Mouse (Mus musculus) olfactory bulb, adult 2 months (tissue): ENCODE measurements around the gene Gpr18. TPM values are rescaled to one million over a fixed set of nuclear protein-coding genes. Genes with fewer than 3 reads are reported as not detected.
A peak's percentile ranks its signal among the peaks of the same experiment; 100 is the strongest.

Source experiments
- H3K27ac ChIP-seq: fragments of 200-500 bp; 2 replicates; pipeline ENCODE4 v1.5.1; 2012; ENCODE audit warnings: low read depth, low read length; ENCODE audit not compliant: insufficient read depth
- H3K4me1 ChIP-seq: fragments of 200-500 bp; 2 replicates; pipeline ENCODE4 v1.6.1; 2012; ENCODE audit warnings: low read length; ENCODE audit not compliant: control insufficient read depth, insufficient read depth
- H3K4me3 ChIP-seq: fragments of 200-500 bp; 2 replicates; pipeline ENCODE4 v1.5.1; 2012; ENCODE audit warnings: mild to moderate bottlenecking, low read depth, low read length, moderate library complexity; ENCODE audit not compliant: insufficient read depth
- CTCF ChIP-seq: fragments of 200-500 bp; IDR thresholded peaks from 2 replicates; pipeline ENCODE4 v1.5.1; 2012; ENCODE audit warnings: low read depth, mild to moderate bottlenecking, low read length, moderate library complexity; ENCODE audit not compliant: insufficient read depth
- POLR2A ChIP-seq: fragments of 200-500 bp; IDR thresholded peaks from 2 replicates; pipeline ENCODE4 v1.6.1; 2012; ENCODE audit warnings: mild to moderate bottlenecking, low read depth, low read length, moderate library complexity; ENCODE audit not compliant: insufficient read depth
- WGBS: fragments of 180-500 bp; shearing (Covaris S2); methylation state at CpG from one replicate; pipeline ENCODE4 v1.1.7; 2018; 5-methylcytosine and 5-hydroxymethylcytosine counted together
- polyA plus RNA-seq: library from polyadenylated mRNA; stranded (reverse); fragments of >200 nt; gene quantifications from 2 replicates; pipeline ENCODE4 v1.2.4, GENCODE M21; 2012; ENCODE audit warnings: low replicate concordance; ENCODE audit not compliant: missing spikeins, insufficient read depth, insufficient read length

The Gpr18 gene
- not detected in 2 replicates for polyA plus RNA-seq

DNA sequence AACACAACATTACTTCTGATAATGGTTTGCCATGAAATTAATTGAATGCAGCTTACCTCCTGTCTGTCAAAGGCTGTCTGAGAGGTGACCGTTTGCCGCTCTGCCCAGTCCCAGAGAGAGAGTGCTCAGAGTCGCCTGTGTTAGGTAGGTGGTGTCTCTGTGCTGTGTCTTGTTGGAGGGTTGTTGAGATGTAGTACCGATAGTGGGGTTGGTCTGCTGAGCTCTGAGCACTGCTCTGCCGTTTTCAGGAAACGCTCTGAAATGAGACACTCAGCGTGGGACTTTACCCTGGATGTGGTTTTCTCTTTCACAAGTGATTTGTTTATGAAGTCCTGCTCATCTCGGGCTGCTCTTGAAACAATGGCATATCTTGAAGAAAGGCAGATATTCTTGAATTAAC lies at the start of gene Gpr18:
Gene Gpr18, minus strand, starts transcription at position 161 of the 400 bp plus-strand sequence.
- WGBS, result 85% methylated on average over 8 of the region's 8 CpGs
- no peak for TF ChIP-seq POLR2A
- TF ChIP-seq CTCF, result no peak

DNA sequence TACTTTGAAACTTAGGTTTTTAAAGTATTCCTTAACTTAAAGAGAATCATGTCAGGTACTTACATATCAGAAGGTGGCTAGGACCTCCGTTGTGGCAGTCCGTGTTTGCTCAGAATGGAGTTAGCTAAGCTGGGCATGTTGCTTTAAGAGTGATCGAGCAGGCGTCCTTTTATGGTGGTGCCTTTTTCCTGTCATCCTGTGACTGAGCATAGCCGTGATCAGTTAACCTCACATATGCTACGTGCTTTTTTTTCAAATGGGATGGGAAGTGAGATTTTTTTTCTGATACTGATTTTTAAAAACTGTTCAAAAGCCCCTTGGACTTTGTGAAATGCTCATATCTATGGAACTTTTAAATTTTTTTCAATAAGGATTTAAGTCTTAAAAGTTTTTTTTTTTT lies 49.4 kb upstream of the Gpr18 start, which contains the start of gene Gpr183:
Gene Gpr183, minus strand, starts transcription at position 206 of the 400 bp plus-strand sequence.
- peak within 1 kb of the TSS; percentile 50 for H3K27ac ChIP-seq
- H3K4me1 ChIP-seq, result peaks cover 35% of the 10 kb centered on the region
- no peak within 1 kb of the TSS for H3K4me3 ChIP-seq
- TF ChIP-seq POLR2A (no peak), CTCF (no peak)
- 80% methylated on average over 6 of the region's 6 CpGs for WGBS

More for the DNA sequence above, at the start of gene Gpr18:
- H3K4me1 ChIP-seq, result peaks cover 3% of the 10 kb centered on the region
- no peak within 1 kb of the TSS for H3K4me3 ChIP-seq
- no peak within 1 kb of the TSS for H3K27ac ChIP-seq

DNA sequence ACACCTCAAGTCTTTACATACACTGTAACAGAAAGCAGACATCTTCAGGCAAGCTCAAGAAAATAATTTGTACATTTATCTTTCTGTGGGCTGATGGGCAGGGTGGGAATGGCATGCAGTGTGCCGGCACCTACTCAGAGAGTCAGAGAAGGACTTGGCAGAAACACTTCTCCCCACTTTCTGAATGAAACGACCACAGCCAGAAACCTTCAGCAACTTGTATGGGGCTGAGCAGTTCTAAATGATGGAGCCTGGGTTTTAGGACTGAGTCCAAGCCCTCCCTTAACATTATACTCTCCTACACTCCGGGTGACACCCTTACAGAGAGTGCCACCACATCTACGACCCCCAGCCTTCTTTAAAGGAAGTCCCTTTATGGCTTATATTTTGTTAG lies 48.4 kb upstream of the Gpr18 start:
- H3K4me3 ChIP-seq, result no peak overlapping the region
- H3K4me1 ChIP-seq, result peaks cover 25% of the 10 kb centered on the region
- no peak for TF ChIP-seq CTCF
- TF ChIP-seq POLR2A, result no peak
- peak overlapping the region; percentile 50 for H3K27ac ChIP-seq
- WGBS, result 16% methylated on average over 4 of the region's 4 CpGs

GRCm38 (mm10) chr14:121963251-121963941 lies 47.8 kb upstream of the Gpr18 start:
- H3K27ac ChIP-seq, result peak overlapping the region; percentile 29; the same call in 1 of the 2 replicates
- peaks cover 25% of the 10 kb centered on the region for H3K4me1 ChIP-seq
- 38% methylated on average over 9 of the region's 9 CpGs for WGBS
- TF ChIP-seq POLR2A (no peak), CTCF (no peak)
- no peak overlapping the region for H3K4me3 ChIP-seq

- Histone ChIP-seq H3K4me1 (peaks cover 26% of the 10 kb centered on the region), H3K27ac (peak overlapping the region; percentile 86), H3K4me3 (no peak overlapping the region)
- 67% methylated on average over 14 of the region's 14 CpGs for WGBS
- TF ChIP-seq POLR2A, result no peak
- TF ChIP-seq CTCF, result no peak
These were observed 46.7 kb upstream of the Gpr18 start for GRCm38 (mm10) chr14:121962128-121962890.

GRCm38 (mm10) chr14:121961496-121962127 lies 46.0 kb upstream of the Gpr18 start:
- TF ChIP-seq POLR2A (no peak), CTCF (no peak)
- Histone ChIP-seq H3K27ac (peak overlapping the region; percentile 86), H3K4me1 (peaks cover 26% of the 10 kb centered on the region), H3K4me3 (no peak overlapping the region)
- 38% methylated on average over 12 of the region's 12 CpGs for WGBS

- 57% methylated on average over 6 of the region's 6 CpGs for WGBS
- peak overlapping the region; percentile 59; the same call in 1 of the 2 replicates for H3K27ac ChIP-seq
- peaks cover 26% of the 10 kb centered on the region for H3K4me1 ChIP-seq
- no peak overlapping the region for H3K4me3 ChIP-seq
- TF ChIP-seq POLR2A (no peak), CTCF (no peak)
These were observed 45.4 kb upstream of the Gpr18 start for GRCm38 (mm10) chr14:121960997-121961396.

- no peak overlapping the region for H3K4me3 ChIP-seq
- no peak for TF ChIP-seq CTCF
- no peak for TF ChIP-seq POLR2A
- WGBS, result 81% methylated on average over 2 of the region's 2 CpGs
- H3K27ac ChIP-seq, result no peak overlapping the region
- peaks cover 26% of the 10 kb centered on the region for H3K4me1 ChIP-seq
These were observed 45.0 kb upstream of the Gpr18 start for GRCm38 (mm10) chr14:121960531-121960930.
